Mouse (Mus musculus) heart, adult 2 months (tissue): ENCODE results near the gene Kat14. TPM values are rescaled to one million over a fixed set of nuclear protein-coding genes. Genes with fewer than 3 reads are reported as not detected.

Source experiments
- DNase-seq, 2 experiments: peaks; one replicate each; pipeline ENCODE4 v3.0.0; 2021
- H3K27ac ChIP-seq: fragments of 200-600 bp; 2 replicates; pipeline ENCODE4 v1.8.1; 2022
- H3K27me3 ChIP-seq: fragments of 200-500 bp; 2 replicates; pipeline ENCODE4 v1.6.1; 2012; ENCODE audit warnings: mild to moderate bottlenecking, low read length, inconsistent platforms, mixed read lengths; ENCODE audit not compliant: control insufficient read depth, insufficient read depth
- H3K36me3 ChIP-seq: fragments of 200-500 bp; 2 replicates; pipeline ENCODE4 v1.6.1; 2012; ENCODE audit warnings: low read length, inconsistent platforms; ENCODE audit not compliant: control insufficient read depth, insufficient read depth
- H3K4me1 ChIP-seq: fragments of 200-500 bp; 2 replicates; pipeline ENCODE4 v1.6.1; 2011; ENCODE audit warnings: low read length; ENCODE audit not compliant: control insufficient read depth, insufficient read depth
- H3K4me3 ChIP-seq: fragments of 200-600 bp; 2 replicates; pipeline ENCODE4 v1.8.1; 2022
- H3K79me2 ChIP-seq: fragments of 200-500 bp; replicated peaks from 2 replicates; pipeline ENCODE4 v1.6.1; 2012; ENCODE audit warnings: mild to moderate bottlenecking, inconsistent platforms, low read length, moderate library complexity, mixed read lengths; ENCODE audit not compliant: control insufficient read depth, insufficient read depth
- H3K9ac ChIP-seq: fragments of 200-500 bp; 2 replicates; pipeline ENCODE4 v1.6.1; 2012; ENCODE audit warnings: low read depth, mild to moderate bottlenecking, control low read depth, inconsistent platforms, low read length, mixed read lengths
- CTCF ChIP-seq: fragments of 200-600 bp; IDR thresholded peaks from 2 replicates; pipeline ENCODE4 v1.8.1; 2022; ENCODE audit warnings: antibody characterized with exemption, mild to moderate bottlenecking, moderate library complexity
- EP300 ChIP-seq: fragments of 200-500 bp; IDR thresholded peaks from 2 replicates; pipeline ENCODE4 v1.6.1; 2011; ENCODE audit warnings: low read depth, low read length, control low read depth; ENCODE audit not compliant: insufficient read depth
- POLR2A ChIP-seq: fragments of 200-500 bp; IDR thresholded peaks from 2 replicates; pipeline ENCODE4 v1.6.1; 2011; ENCODE audit warnings: mild to moderate bottlenecking, low read depth, low read length, control low read depth; ENCODE audit not compliant: insufficient read depth
- WGBS: fragments of 180-500 bp; shearing (Covaris S2); methylation state at CpG from one replicate; pipeline ENCODE4 v1.1.7; 2018; 5-methylcytosine and 5-hydroxymethylcytosine counted together
- intact Hi-C: fragments of 180-260 bp; cut with DNase I; formaldehyde crosslinking; loops from one replicate; pipeline ENCODE4 v1.15.1; 2025
- polyA plus RNA-seq: library from polyadenylated mRNA; depleted of rRNA; stranded (reverse); fragments of >200 nt; gene quantifications from 2 replicates; pipeline ENCODE4 v1.2.3, GENCODE M21; 2012
- total RNA-seq, 2 experiments: library from RNA; stranded (reverse); gene quantifications; 2 replicates each; pipeline ENCODE4 v1.2.3; 2021

The Kat14 gene
- total and polyA plus RNA-seq, 3 experiments: 22.2 to 26.8 (median 23.7) TPM

DNA sequence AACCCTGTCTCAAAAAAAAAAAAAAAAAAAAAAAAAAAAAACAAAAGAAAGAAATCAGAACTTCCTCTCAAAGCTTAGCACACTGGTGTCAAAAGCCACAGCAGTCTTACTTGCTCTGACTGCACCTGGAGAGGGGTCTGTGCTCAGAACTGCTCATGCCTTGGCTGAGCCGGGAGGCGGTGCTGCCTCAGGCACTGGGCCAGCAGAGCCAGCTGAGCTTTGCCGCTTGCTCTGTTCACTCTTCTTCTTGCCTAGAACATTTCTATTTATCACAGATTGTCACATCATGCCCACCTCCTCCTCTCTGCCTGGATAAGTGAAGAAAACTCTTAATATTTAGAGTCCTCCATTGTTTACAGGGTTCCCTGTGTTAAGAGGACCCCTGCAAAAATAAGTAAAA is 41.8 kb downstream of the Kat14 start:
- Histone ChIP-seq H3K79me2 (no peaks in the 10 kb centered on the region), H3K4me3 (no peak overlapping the region), H3K9ac (no peak overlapping the region), H3K4me1 (no peaks in the 10 kb centered on the region), H3K27ac (no peak overlapping the region), H3K27me3 (no peaks in the 10 kb centered on the region), H3K36me3 (no peaks in the 10 kb centered on the region)
- intact Hi-C loops: no loop called here
- TF ChIP-seq CTCF: no peak
- TF ChIP-seq POLR2A: no peak
- no peak for TF ChIP-seq EP300
- WGBS: 67% methylated on average over 3 of the region's 3 CpGs
- DNase-seq: no peak

DNA sequence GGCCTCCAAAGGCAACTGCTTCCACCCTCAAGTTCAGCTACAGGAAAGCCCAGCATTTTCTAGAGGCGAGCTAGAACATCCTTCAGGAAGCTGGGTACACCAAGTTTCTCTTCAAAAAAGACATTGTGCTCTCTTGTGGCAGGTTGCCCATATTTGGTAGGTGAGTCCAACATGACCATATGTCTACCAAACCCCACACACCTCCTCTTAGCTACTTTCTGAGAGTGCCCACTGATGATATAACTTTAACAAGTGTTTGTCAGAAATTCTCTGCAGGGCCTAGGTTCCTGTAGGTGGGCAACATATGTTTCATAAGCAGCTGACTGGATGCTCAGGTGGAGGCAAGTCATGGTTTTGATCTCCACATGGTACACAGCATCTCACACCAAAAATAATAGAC is 45.9 kb downstream of the Kat14 start:
- no peak overlapping the region for H3K9ac ChIP-seq
- intact Hi-C loops: no loop called here
- H3K4me3 ChIP-seq: no peak overlapping the region
- TF ChIP-seq EP300 (no peak), CTCF (no peak), POLR2A (no peak)
- no peaks in the 10 kb centered on the region for H3K27me3 ChIP-seq
- no peak overlapping the region for H3K27ac ChIP-seq
- no peaks in the 10 kb centered on the region for H3K36me3 ChIP-seq
- 71% methylated on average over 1 of the region's 1 CpGs for WGBS
- no peak for DNase-seq
- H3K4me1 ChIP-seq: no peaks in the 10 kb centered on the region
- H3K79me2 ChIP-seq: no peaks in the 10 kb centered on the region

DNA sequence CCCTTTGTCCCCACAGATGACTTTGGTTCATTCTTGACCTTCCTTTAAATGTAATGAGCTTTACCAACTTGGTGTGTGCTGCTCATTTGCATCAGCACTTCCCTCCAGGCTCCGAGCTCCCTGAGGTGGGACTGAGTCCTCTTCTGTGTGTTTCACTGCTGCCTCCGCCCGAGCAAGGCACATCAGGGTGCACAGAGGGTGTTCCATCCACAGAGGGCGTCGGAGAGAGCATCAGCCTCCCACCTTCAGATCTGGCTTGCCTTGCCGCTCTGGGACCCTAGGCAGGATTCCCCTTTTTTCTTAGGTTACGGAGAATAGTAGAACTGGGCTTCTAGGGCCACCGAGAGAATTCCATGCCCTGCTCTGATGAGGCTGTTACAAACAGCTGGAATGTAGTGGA is 48.1 kb downstream of the Kat14 start:
- WGBS: 65% methylated on average over 8 of the region's 8 CpGs
- Histone ChIP-seq H3K36me3 (no peaks in the 10 kb centered on the region), H3K4me1 (no peaks in the 10 kb centered on the region), H3K4me3 (no peak overlapping the region), H3K27ac (no peak overlapping the region), H3K79me2 (no peaks in the 10 kb centered on the region), H3K27me3 (no peaks in the 10 kb centered on the region), H3K9ac (no peak overlapping the region)
- no peak for TF ChIP-seq EP300
- intact Hi-C loops: no loop called here
- no peak for DNase-seq

DNA sequence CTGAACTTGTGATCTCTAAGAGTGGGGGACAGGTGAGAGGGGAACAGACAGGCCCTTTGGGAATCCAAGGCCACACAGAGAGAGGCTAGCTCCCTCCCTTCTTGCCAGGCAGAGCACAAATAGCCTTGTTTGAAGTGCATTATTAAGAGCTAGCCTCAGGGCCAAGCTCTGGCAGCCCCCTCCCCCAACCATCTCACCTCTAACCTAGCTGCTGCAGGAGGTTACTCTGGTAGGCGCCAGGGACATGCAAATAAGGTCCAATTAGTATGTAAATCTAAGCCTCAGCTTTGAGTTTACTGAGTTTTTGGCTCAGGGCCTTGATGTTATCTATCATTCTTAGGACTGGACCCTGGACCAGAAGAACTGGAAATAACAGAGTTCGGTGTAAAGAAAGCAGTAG is 49.3 kb downstream of the Kat14 start:
- Histone ChIP-seq H3K27ac (no peak overlapping the region), H3K4me3 (no peak overlapping the region), H3K9ac (no peak overlapping the region), H3K36me3 (no peaks in the 10 kb centered on the region), H3K4me1 (no peaks in the 10 kb centered on the region), H3K79me2 (no peaks in the 10 kb centered on the region), H3K27me3 (no peaks in the 10 kb centered on the region)
- WGBS: 39% methylated on average over 2 of the region's 2 CpGs
- intact Hi-C loops: no loop called here
- TF ChIP-seq POLR2A (no peak), CTCF (no peak), EP300 (no peak)
- DNase-seq: no peak

DNA sequence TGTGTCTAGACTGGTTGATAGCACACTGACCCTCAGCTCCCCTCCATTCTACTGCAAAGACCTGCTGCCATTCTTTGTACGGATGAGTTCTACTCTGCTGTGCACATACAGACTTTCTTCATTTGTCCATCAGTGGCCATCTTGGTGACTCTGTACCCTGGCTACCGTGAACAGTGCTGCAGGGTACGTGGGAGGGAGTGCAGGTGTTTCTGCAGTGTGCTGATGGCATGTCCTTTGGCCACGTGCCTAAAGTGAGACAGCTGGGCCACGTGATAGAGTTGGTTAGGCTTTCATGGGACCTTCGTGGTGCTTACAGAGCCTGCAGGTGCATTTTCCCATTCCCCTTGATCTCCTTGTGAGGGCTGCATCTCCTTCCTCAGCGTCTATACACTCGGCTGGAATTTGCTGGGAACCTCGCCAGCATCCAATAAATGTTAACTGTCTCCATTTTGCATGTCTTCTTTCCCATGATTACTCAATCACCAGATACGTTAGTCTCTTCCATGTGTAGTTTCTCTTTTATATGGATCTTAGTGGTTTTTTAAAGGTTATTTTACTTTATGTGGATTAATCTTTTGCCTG is 53.4 kb downstream of the Kat14 start:
- intact Hi-C loops: no loop called here
- WGBS: 72% methylated on average over 10 of the region's 10 CpGs
- Histone ChIP-seq H3K27ac (no peak overlapping the region), H3K4me1 (no peaks in the 10 kb centered on the region), H3K4me3 (no peak overlapping the region), H3K27me3 (no peaks in the 10 kb centered on the region), H3K79me2 (no peaks in the 10 kb centered on the region), H3K36me3 (no peaks in the 10 kb centered on the region), H3K9ac (no peak overlapping the region)
- TF ChIP-seq POLR2A (no peak), CTCF (no peak), EP300 (no peak)
- DNase-seq: no peak

DNA sequence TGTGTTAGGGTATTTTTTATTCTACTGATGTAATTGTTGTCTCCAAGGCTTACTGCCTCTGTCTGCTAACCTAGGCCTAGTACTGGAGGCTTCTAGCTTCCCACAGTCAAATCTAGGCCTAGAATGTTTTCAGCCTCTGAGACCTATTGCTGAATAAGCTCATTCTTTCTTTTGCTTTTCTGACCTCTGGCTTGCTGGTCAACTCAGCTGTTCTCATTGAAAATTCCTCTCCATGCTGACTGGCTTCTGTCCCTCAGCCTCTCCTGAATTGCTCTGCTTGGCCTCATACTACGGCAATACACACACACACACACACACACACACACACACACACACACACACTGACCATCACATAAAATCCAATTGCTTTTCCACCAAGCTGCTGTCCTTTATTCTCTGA is 57.0 kb downstream of the Kat14 start:
- no peaks in the 10 kb centered on the region for H3K79me2 ChIP-seq
- DNase-seq: no peak
- TF ChIP-seq CTCF: no peak
- no peak for TF ChIP-seq EP300
- no peak for TF ChIP-seq POLR2A
- H3K36me3 ChIP-seq: no peaks in the 10 kb centered on the region
- H3K27me3 ChIP-seq: no peaks in the 10 kb centered on the region
- no peak overlapping the region for H3K9ac ChIP-seq
- whole genome bisulfite sequencing: 69% methylated on average over 1 of the region's 1 CpGs
- no peaks in the 10 kb centered on the region for H3K4me1 ChIP-seq
- intact Hi-C loops: no loop called here
- no peak overlapping the region for H3K27ac ChIP-seq
- H3K4me3 ChIP-seq: no peak overlapping the region

DNA sequence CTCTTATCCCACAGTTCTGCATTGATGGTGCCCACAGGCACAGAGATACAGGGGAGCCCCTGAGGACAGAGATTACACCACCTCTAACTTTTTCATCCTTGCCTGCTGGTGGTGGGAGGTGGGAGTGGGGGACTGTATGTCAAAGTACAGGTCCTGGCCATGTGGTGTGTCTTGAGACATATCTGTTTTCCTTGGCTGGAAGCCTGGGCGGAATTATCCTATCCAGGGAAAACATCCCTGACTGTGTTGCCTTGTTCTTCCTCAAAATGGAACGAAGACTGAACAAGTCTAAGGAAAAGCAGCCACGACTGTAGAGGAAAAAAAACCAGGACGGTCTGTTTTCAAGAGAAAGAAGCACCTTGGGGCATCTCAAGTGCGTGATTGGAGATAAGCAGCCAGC is 59.1 kb downstream of the Kat14 start:
- DNase-seq: no peak
- TF ChIP-seq EP300 (no peak), POLR2A (no peak), CTCF (no peak)
- H3K4me3 ChIP-seq: no peak overlapping the region
- H3K4me1 ChIP-seq: no peaks in the 10 kb centered on the region
- no peaks in the 10 kb centered on the region for H3K79me2 ChIP-seq
- intact Hi-C loops: no loop called here
- H3K27me3 ChIP-seq: no peaks in the 10 kb centered on the region
- 30% methylated on average over 5 of the region's 5 CpGs for WGBS
- no peak overlapping the region for H3K9ac ChIP-seq
- H3K27ac ChIP-seq: no peak overlapping the region
- H3K36me3 ChIP-seq: no peaks in the 10 kb centered on the region
